Mouse (Mus musculus): Measurements from ENCODE around the gene Kmt5a. TPM values are rescaled to one million over a fixed set of nuclear protein-coding genes. Genes with fewer than 3 reads are reported as not detected.

The Kmt5a gene
- polyA plus RNA-seq, 1 experiment from 2014 or later = 18.0 TPM

GRCm38 (mm10) chr5:124421786-124422185, 17.9 kb upstream of the Kmt5a start:
- no peak for DNase-seq (ENCODE audit: low spot score)
- WGBS = 86% methylated on average over 2 of the region's 2 CpGs
- Histone ChIP-seq H3K27me3 (replicated peaks; ENCODE audit: insufficient read depth, low read length) (no peaks in the 10 kb centered on the region), H3K9ac (replicated peaks; ENCODE audit: low read depth) (no peak overlapping the region), H3K27ac (ENCODE audit: low read length) (no peak overlapping the region), H3K9me3 (ENCODE audit: low read length) (no peaks in the 10 kb centered on the region), H3K4me2 (replicated peaks; ENCODE audit: low read depth, low read length) (no peak overlapping the region), H3K36me3 (ENCODE audit: insufficient read depth, low read length) (no peaks in the 10 kb centered on the region), H3K4me1 (ENCODE audit: insufficient read depth, low read depth, low read length) (no peaks in the 10 kb centered on the region), H3K4me3 (ENCODE audit: low read depth, low read length) (no peak overlapping the region)
- TF ChIP-seq CTCF (IDR thresholded peaks at IDR 0.05) (no peak), EP300 (IDR thresholded peaks at IDR 0.05) (no peak)
- ATAC-seq = no peak

GRCm38 (mm10) chr5:124424200-124424722, 15.5 kb upstream of the Kmt5a start:
- TF ChIP-seq CTCF (IDR thresholded peaks at IDR 0.05) (no peak), EP300 (IDR thresholded peaks at IDR 0.05) (no peak)
- no peaks in the 10 kb centered on the region for H3K36me3 ChIP-seq (ENCODE audit: insufficient read depth, low read length)
- H3K27ac ChIP-seq (ENCODE audit: low read length) = peak overlapping the region; percentile 89
- peak overlapping the region; percentile 98 for H3K4me3 ChIP-seq (ENCODE audit: low read depth, low read length)
- H3K27me3 ChIP-seq (replicated peaks; ENCODE audit: insufficient read depth, low read length) = no peaks in the 10 kb centered on the region
- no peaks in the 10 kb centered on the region for H3K4me1 ChIP-seq (ENCODE audit: insufficient read depth, low read depth, low read length)
- peak overlapping the region; percentile 92 for H3K9ac ChIP-seq (replicated peaks; ENCODE audit: low read depth)
- peak overlapping the region; percentile 97 for H3K4me2 ChIP-seq (replicated peaks; ENCODE audit: low read depth, low read length)
- peak; percentile 31 for DNase-seq (ENCODE audit: low spot score)
- 2% methylated on average over 14 of the region's 14 CpGs for WGBS
- H3K9me3 ChIP-seq (ENCODE audit: low read length) = no peaks in the 10 kb centered on the region
- ATAC-seq = no peak

- Histone ChIP-seq H3K27me3 (replicated peaks; ENCODE audit: insufficient read depth, low read length) (no peaks in the 10 kb centered on the region), H3K27ac (ENCODE audit: low read length) (peak overlapping the region; percentile 89), H3K4me3 (ENCODE audit: low read depth, low read length) (peak overlapping the region; percentile 98), H3K9ac (replicated peaks; ENCODE audit: low read depth) (peak overlapping the region; percentile 92), H3K36me3 (ENCODE audit: insufficient read depth, low read length) (no peaks in the 10 kb centered on the region), H3K4me1 (ENCODE audit: insufficient read depth, low read depth, low read length) (no peaks in the 10 kb centered on the region), H3K9me3 (ENCODE audit: low read length) (no peaks in the 10 kb centered on the region), H3K4me2 (replicated peaks; ENCODE audit: low read depth, low read length) (peak overlapping the region; percentile 97)
- peak; percentile 40 for ATAC-seq
- no peak for TF ChIP-seq CTCF (IDR thresholded peaks at IDR 0.05)
- TF ChIP-seq EP300 (IDR thresholded peaks at IDR 0.05) = no peak
- DNase-seq (ENCODE audit: low spot score) = peak; percentile 34
- 3% methylated on average over 59 of the region's 63 CpGs for WGBS
Measured at GRCm38 (mm10) chr5:124424723-124425411, 14.9 kb upstream of the Kmt5a start.

GRCm38 (mm10) chr5:124425412-124426259, 14.1 kb upstream of the Kmt5a start, which contains the start of gene Sbno1:
TSS of gene Sbno1 (minus strand) at chr5:124426001.
- H3K4me1 ChIP-seq (ENCODE audit: insufficient read depth, low read depth, low read length) = no peaks in the 10 kb centered on the region
- ATAC-seq (peak; percentile 97), DNase-seq (ENCODE audit: low spot score) (peak; percentile 98)
- H3K9me3 ChIP-seq (ENCODE audit: low read length) = no peaks in the 10 kb centered on the region
- no peaks in the 10 kb centered on the region for H3K36me3 ChIP-seq (ENCODE audit: insufficient read depth, low read length)
- H3K9ac ChIP-seq (replicated peaks; ENCODE audit: low read depth) = peak within 1 kb of the TSS; percentile 92
- peak within 1 kb of the TSS; percentile 98 for H3K4me3 ChIP-seq (ENCODE audit: low read depth, low read length)
- H3K27me3 ChIP-seq (replicated peaks; ENCODE audit: insufficient read depth, low read length) = no peaks in the 10 kb centered on the region
- TF ChIP-seq EP300 (IDR thresholded peaks at IDR 0.05) (peak; percentile 63; the same call in 1 of the 2 replicates), CTCF (IDR thresholded peaks at IDR 0.05) (peak; percentile 43)
- 3% methylated on average over 41 of the region's 81 CpGs for WGBS
- peak within 1 kb of the TSS; percentile 97 for H3K4me2 ChIP-seq (replicated peaks; ENCODE audit: low read depth, low read length)
- H3K27ac ChIP-seq (ENCODE audit: low read length) = peak within 1 kb of the TSS; percentile 89

GRCm38 (mm10) chr5:124426475-124427071, 13.2 kb upstream of the Kmt5a start:
- Histone ChIP-seq H3K27ac (ENCODE audit: low read length) (peak overlapping the region; percentile 64; the same call in 1 of the 2 replicates), H3K4me2 (replicated peaks; ENCODE audit: low read depth, low read length) (peak overlapping the region; percentile 40; the same call in 1 of the 2 replicates), H3K9me3 (ENCODE audit: low read length) (no peaks in the 10 kb centered on the region), H3K4me1 (ENCODE audit: insufficient read depth, low read depth, low read length) (no peaks in the 10 kb centered on the region), H3K27me3 (replicated peaks; ENCODE audit: insufficient read depth, low read length) (no peaks in the 10 kb centered on the region), H3K4me3 (ENCODE audit: low read depth, low read length) (no peak overlapping the region), H3K36me3 (ENCODE audit: insufficient read depth, low read length) (no peaks in the 10 kb centered on the region), H3K9ac (replicated peaks; ENCODE audit: low read depth) (no peak overlapping the region)
- ATAC-seq (no peak), DNase-seq (ENCODE audit: low spot score) (no peak)
- WGBS = 81% methylated on average over 10 of the region's 10 CpGs
- TF ChIP-seq EP300 (IDR thresholded peaks at IDR 0.05) (no peak), CTCF (IDR thresholded peaks at IDR 0.05) (no peak)

Measured in lung, postnatal 0 days (tissue).